Mouse (Mus musculus) G1E (cell line): ENCODE results near the gene Jaml.

Experiments
- CTCF ChIP-seq: IDR thresholded peaks from 2 replicates; pipeline ENCODE4 v1.5.1; 2012; ENCODE audit warnings: low read depth, low read length, inconsistent platforms, mixed read lengths
- GATA1 ChIP-seq: IDR thresholded peaks from 2 replicates; pipeline ENCODE4 v1.6.1; 2012; ENCODE audit warnings: borderline replicate concordance, low read length, inconsistent platforms, mixed read lengths
- TAL1 ChIP-seq: conservative IDR thresholded peaks from 2 replicates; pipeline ENCODE4 v1.6.1; 2012; ENCODE audit warnings: low read depth, low read length, inconsistent platforms, mixed read lengths

GRCm38 (mm10) chr9:45126941-45127340, 48.0 kb downstream of the Jaml start:
- no peak for TF ChIP-seq TAL1
- TF ChIP-seq CTCF = no peak
- no peak for TF ChIP-seq GATA1
